Mouse (Mus musculus) heart, embryonic 12.5 days (tissue): ENCODE measurements around the gene 1700056E22Rik. TPM values are rescaled to one million over a fixed set of nuclear protein-coding genes. Genes with fewer than 3 reads are reported as not detected.

Experiments
- ATAC-seq: fragments of 200-750 bp; cut with Nextera tagmentation; 2 replicates; pipeline ENCODE4 v1.8.0; 2017; ENCODE audit warnings: moderate TSS enrichment, moderate library complexity; ENCODE audit not compliant: insufficient number of reproducible peaks, low FRiP score
- H3K27ac ChIP-seq: fragments of 300-500 bp; sonication (generic); 2 replicates; pipeline ENCODE4 v1.5.1; 2016; ENCODE audit warnings: mild to moderate bottlenecking, moderate library complexity; ENCODE audit not compliant: poor library complexity, severe bottlenecking
- H3K27me3 ChIP-seq: fragments of 300-500 bp; sonication (generic); replicated peaks from 2 replicates; pipeline ENCODE4 v1.6.1; 2016; ENCODE audit warnings: mild to moderate bottlenecking, moderate library complexity
- H3K36me3 ChIP-seq: fragments of 300-500 bp; sonication (generic); 2 replicates; pipeline ENCODE4 v1.6.1; 2016; ENCODE audit warnings: mild to moderate bottlenecking, moderate library complexity
- H3K4me1 ChIP-seq: fragments of 300-500 bp; sonication (generic); replicated peaks from 2 replicates; pipeline ENCODE4 v1.6.1; 2016; ENCODE audit warnings: mild to moderate bottlenecking
- H3K4me2 ChIP-seq: fragments of 300-500 bp; sonication (generic); 2 replicates; pipeline ENCODE4 v1.6.1; 2016; ENCODE audit warnings: mild to moderate bottlenecking, moderate library complexity
- H3K4me3 ChIP-seq: fragments of 300-500 bp; sonication (generic); 2 replicates; pipeline ENCODE4 v1.5.1; 2016; ENCODE audit warnings: mild to moderate bottlenecking
- H3K9ac ChIP-seq: fragments of 300-500 bp; sonication (generic); 2 replicates; pipeline ENCODE4 v1.6.1; 2016; ENCODE audit warnings: mild to moderate bottlenecking, moderate library complexity
- H3K9me3 ChIP-seq: fragments of 300-500 bp; sonication (generic); replicated peaks from 2 replicates; pipeline ENCODE4 v1.6.1; 2016; ENCODE audit warnings: mild to moderate bottlenecking, moderate library complexity
- WGBS: fragments of 180-500 bp; shearing (Covaris S2); methylation state at CpG from one replicate; pipeline ENCODE4 v1.1.7; 2016; 5-methylcytosine and 5-hydroxymethylcytosine counted together
- polyA plus RNA-seq: library from polyadenylated mRNA; unstranded; fragments of >200 nt; fragmentation: Nextera tagmentation; extraction: Ambion mirVana; gene quantifications from 2 replicates; pipeline ENCODE4 v1.2.1, GENCODE M21; 2016

1700056E22Rik gene
- polyA plus RNA-seq, 1 experiment from 2014 or later = 3.2 TPM

GRCm38 (mm10) chr1:184051286-184051685 is 17.2 kb upstream of the 1700056E22Rik start:
- H3K4me1 ChIP-seq = peaks cover 50% of the 10 kb centered on the region
- 47% methylated on average over 1 of the region's 1 CpGs for WGBS
- no peak overlapping the region for H3K9ac ChIP-seq
- no peaks in the 10 kb centered on the region for H3K36me3 ChIP-seq
- H3K27me3 ChIP-seq = no peaks in the 10 kb centered on the region
- no peaks in the 10 kb centered on the region for H3K9me3 ChIP-seq
- no peak for ATAC-seq
- H3K4me2 ChIP-seq = no peak overlapping the region
- H3K4me3 ChIP-seq = no peak overlapping the region
- peak overlapping the region; percentile 69 for H3K27ac ChIP-seq

GRCm38 (mm10) chr1:184048675-184049418 is 14.7 kb upstream of the 1700056E22Rik start:
- 0 out of 2 replicates have a peak overlapping the region, but pooled peaks have one; percentile 28 for H3K9ac ChIP-seq
- H3K4me3 ChIP-seq = no peak overlapping the region
- 59% methylated on average over 10 of the region's 10 CpGs for WGBS
- no peak for ATAC-seq
- no peaks in the 10 kb centered on the region for H3K9me3 ChIP-seq
- H3K4me1 ChIP-seq = peaks cover 51% of the 10 kb centered on the region
- peak overlapping the region; percentile 29 for H3K4me2 ChIP-seq
- no peaks in the 10 kb centered on the region for H3K27me3 ChIP-seq
- no peak overlapping the region for H3K27ac ChIP-seq
- peaks cover 10% of the 10 kb centered on the region; the same call in 1 of the 2 replicates for H3K36me3 ChIP-seq

- WGBS = 77% methylated on average over 9 of the region's 9 CpGs
- H3K9ac ChIP-seq = no peak overlapping the region
- no peak overlapping the region for H3K4me2 ChIP-seq
- no peaks in the 10 kb centered on the region for H3K27me3 ChIP-seq
- no peaks in the 10 kb centered on the region for H3K9me3 ChIP-seq
- peaks cover 44% of the 10 kb centered on the region for H3K4me1 ChIP-seq
- no peak overlapping the region for H3K27ac ChIP-seq
- no peak overlapping the region for H3K4me3 ChIP-seq
- H3K36me3 ChIP-seq = peaks cover 10% of the 10 kb centered on the region; the same call in 1 of the 2 replicates
- no peak for ATAC-seq
These were observed 13.7 kb upstream of the 1700056E22Rik start for GRCm38 (mm10) chr1:184047818-184048217.

GRCm38 (mm10) chr1:184046070-184046677 is 12.1 kb upstream of the 1700056E22Rik start:
- ATAC-seq = no peak

GRCm38 (mm10) chr1:184043391-184043790 is 9.3 kb upstream of the 1700056E22Rik start:
- ATAC-seq = no peak

More at GRCm38 (mm10) chr1:184046070-184046677, 12.1 kb upstream of the 1700056E22Rik start:
- no peaks in the 10 kb centered on the region for H3K9me3 ChIP-seq
- no peak overlapping the region for H3K27ac ChIP-seq
- peaks cover 40% of the 10 kb centered on the region for H3K4me1 ChIP-seq
- H3K4me3 ChIP-seq = no peak overlapping the region
- H3K27me3 ChIP-seq = no peaks in the 10 kb centered on the region
- WGBS = 61% methylated on average over 6 of the region's 6 CpGs
- H3K36me3 ChIP-seq = peaks cover 10% of the 10 kb centered on the region; the same call in 1 of the 2 replicates
- no peak overlapping the region for H3K9ac ChIP-seq
- H3K4me2 ChIP-seq = no peak overlapping the region

GRCm38 (mm10) chr1:184042745-184043144 is 8.6 kb upstream of the 1700056E22Rik start:
- peak overlapping the region; percentile 46 for H3K4me2 ChIP-seq
- H3K9ac ChIP-seq = peak overlapping the region; percentile 56
- H3K27ac ChIP-seq = peak overlapping the region; percentile 97

More at GRCm38 (mm10) chr1:184043391-184043790, 9.3 kb upstream of the 1700056E22Rik start:
- no peaks in the 10 kb centered on the region for H3K27me3 ChIP-seq
- H3K4me2 ChIP-seq = no peak overlapping the region
- H3K9me3 ChIP-seq = no peaks in the 10 kb centered on the region
- no peak overlapping the region for H3K9ac ChIP-seq
- WGBS = 86% methylated on average over 6 of the region's 6 CpGs
- no peak overlapping the region for H3K27ac ChIP-seq
- peaks cover 42% of the 10 kb centered on the region for H3K4me1 ChIP-seq
- no peak overlapping the region for H3K4me3 ChIP-seq
- H3K36me3 ChIP-seq = peaks cover 22% of the 10 kb centered on the region

DNA sequence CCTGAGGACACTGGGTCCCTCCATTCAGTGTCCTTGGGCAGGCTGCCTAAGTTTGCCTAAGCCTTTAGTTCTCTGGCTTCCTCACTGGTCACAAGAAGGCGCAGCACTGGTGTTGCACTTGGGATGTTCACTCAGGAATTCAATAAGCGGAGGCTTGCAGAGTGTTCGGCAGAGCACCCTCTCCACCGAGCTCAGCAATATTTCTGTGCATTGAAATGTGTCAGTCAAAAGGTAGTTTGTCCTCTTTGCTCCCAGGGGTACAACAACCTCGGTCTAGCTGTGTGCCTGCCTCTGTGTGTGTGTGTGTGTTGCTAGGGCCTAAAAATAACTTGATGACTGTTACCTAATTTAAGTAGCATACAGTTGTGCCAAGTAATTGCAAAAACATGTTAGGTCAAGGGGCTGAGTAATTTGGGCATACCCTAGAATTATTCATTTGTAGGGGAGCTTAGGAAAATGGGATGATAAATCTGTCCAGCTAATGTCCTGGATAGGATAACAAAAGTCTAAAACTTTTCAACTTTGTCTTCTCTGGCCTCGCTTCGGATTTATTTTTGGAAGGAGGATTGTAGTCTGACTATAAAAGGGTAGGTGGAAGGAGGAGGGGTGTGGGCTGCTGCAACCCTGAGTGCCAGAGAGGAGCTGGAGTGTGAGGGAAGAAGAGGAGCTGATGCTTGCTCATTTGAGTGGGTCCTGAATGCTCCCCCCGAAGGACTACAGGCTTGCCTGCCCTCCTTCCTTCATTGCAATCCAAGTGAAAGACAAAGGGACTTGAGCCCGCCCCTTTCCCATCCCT is 7.9 kb upstream of the 1700056E22Rik start:
- Histone ChIP-seq H3K27me3 (no peaks in the 10 kb centered on the region), H3K4me2 (peak overlapping the region; percentile 52), H3K36me3 (peaks cover 36% of the 10 kb centered on the region), H3K4me3 (0 out of 2 replicates have a peak overlapping the region, but pooled peaks have one; percentile 4), H3K27ac (peak overlapping the region; percentile 97), H3K9me3 (no peaks in the 10 kb centered on the region), H3K4me1 (peaks cover 55% of the 10 kb centered on the region), H3K9ac (peak overlapping the region; percentile 61)
- peak; percentile 66 for ATAC-seq
- 45% methylated on average over 9 of the region's 9 CpGs for WGBS

More at GRCm38 (mm10) chr1:184042745-184043144, 8.6 kb upstream of the 1700056E22Rik start:
- 0 out of 2 replicates have a peak, but pooled peaks have one; percentile 40 for ATAC-seq
- no peaks in the 10 kb centered on the region for H3K27me3 ChIP-seq
- no peak overlapping the region for H3K4me3 ChIP-seq
- H3K9me3 ChIP-seq = no peaks in the 10 kb centered on the region
- H3K36me3 ChIP-seq = peaks cover 29% of the 10 kb centered on the region
- WGBS = 54% methylated on average over 9 of the region's 9 CpGs
- H3K4me1 ChIP-seq = peaks cover 47% of the 10 kb centered on the region

GRCm38 (mm10) chr1:184040906-184041305 is 6.8 kb upstream of the 1700056E22Rik start:
- no peak for ATAC-seq
- H3K9ac ChIP-seq = no peak overlapping the region; the same call in 1 of the 2 replicates

GRCm38 (mm10) chr1:184040181-184040580 is 6.1 kb upstream of the 1700056E22Rik start:
- Histone ChIP-seq H3K27ac (0 out of 2 replicates have a peak overlapping the region, but pooled peaks have one; percentile 0), H3K36me3 (peaks cover 33% of the 10 kb centered on the region), H3K4me3 (no peak overlapping the region), H3K4me2 (no peak overlapping the region), H3K4me1 (peaks cover 70% of the 10 kb centered on the region), H3K27me3 (no peaks in the 10 kb centered on the region), H3K9me3 (no peaks in the 10 kb centered on the region), H3K9ac (no peak overlapping the region)
- no peak for ATAC-seq
- 90% methylated on average over 11 of the region's 11 CpGs for WGBS

More at GRCm38 (mm10) chr1:184040906-184041305, 6.8 kb upstream of the 1700056E22Rik start:
- H3K4me1 ChIP-seq = peaks cover 66% of the 10 kb centered on the region
- peak overlapping the region; percentile 97 for H3K27ac ChIP-seq
- no peak overlapping the region for H3K4me3 ChIP-seq
- H3K9me3 ChIP-seq = no peaks in the 10 kb centered on the region
- H3K36me3 ChIP-seq = peaks cover 37% of the 10 kb centered on the region
- WGBS = 64% methylated on average over 1 of the region's 1 CpGs
- H3K4me2 ChIP-seq = no peak overlapping the region
- no peaks in the 10 kb centered on the region for H3K27me3 ChIP-seq

DNA sequence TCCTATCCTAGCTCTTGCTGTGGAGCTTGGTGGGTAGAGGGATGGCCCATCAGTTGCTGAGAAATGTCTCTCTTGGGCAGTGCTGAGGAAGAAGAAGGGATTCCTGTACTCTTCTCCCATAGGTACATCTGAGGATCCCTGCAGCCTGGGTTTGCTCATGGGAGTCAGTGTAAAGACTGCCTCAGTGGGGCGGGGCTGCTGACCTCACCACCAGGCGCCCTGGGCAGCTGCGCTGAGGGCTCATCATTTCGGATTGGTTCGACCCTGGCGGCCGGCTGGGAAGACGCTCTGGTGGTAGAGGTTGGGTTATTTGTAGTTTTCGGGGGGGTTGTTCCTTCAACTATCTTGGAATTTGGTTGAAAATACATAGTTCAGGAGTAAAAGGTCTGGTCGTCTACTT is 5.2 kb upstream of the 1700056E22Rik start:
- no peak overlapping the region for H3K9ac ChIP-seq
- H3K27ac ChIP-seq = no peak overlapping the region
- peak overlapping the region; percentile 25; the same call in 1 of the 2 replicates for H3K4me2 ChIP-seq
- peaks cover 70% of the 10 kb centered on the region for H3K4me1 ChIP-seq
- 89% methylated on average over 10 of the region's 10 CpGs for WGBS
- no peak overlapping the region for H3K4me3 ChIP-seq
- ATAC-seq = no peak
- H3K27me3 ChIP-seq = no peaks in the 10 kb centered on the region
- no peaks in the 10 kb centered on the region for H3K9me3 ChIP-seq
- peaks cover 30% of the 10 kb centered on the region for H3K36me3 ChIP-seq
